Comparison of ENCODE assay signal across 9 mouse cellular contexts in genomic region chr6:119499271-119499670, GRCm38 (mm10). TPM values are rescaled to one million over a fixed set of nuclear protein-coding genes. Genes with fewer than 3 reads are reported as not detected.
DNase-seq lines count a peak whose midpoint lies in the region; ATAC-seq lines count a peak whose summit lies in the region.
"Had no signal": no experiment of that assay in that cellular context is flagged by ENCODE, and none has a peak within 500 bp of the region (broad histone marks: within the 10 kb centered on the region; RNA-seq: fewer than 3 reads in every experiment).

No protein-coding gene starts in this region.

- H3K9me3 ChIP-seq in intestine, embryonic 16.5 days (ENCODE audit: control insufficient read depth, low read length), result no peaks in the 10 kb centered on the region
- H3K9me3 ChIP-seq: liver, embryonic 15.5 days had no signal

- no peaks in the 10 kb centered on the region for H3K36me3 ChIP-seq in intestine, embryonic 16.5 days (ENCODE audit: control insufficient read depth, insufficient read depth, low read length)
- H3K36me3 ChIP-seq: liver, embryonic 15.5 days had no signal

- H3K4me1 ChIP-seq in intestine, embryonic 16.5 days (ENCODE audit: control insufficient read depth, insufficient read depth, low read length), result peaks cover 4% of the 10 kb centered on the region; the same call in 1 of the 2 replicates

- H3K27ac ChIP-seq in intestine, embryonic 16.5 days (ENCODE audit: low read length), result no peak overlapping the region
- H3K27ac ChIP-seq: liver, embryonic 15.5 days had no signal

- H3K4me3 ChIP-seq in intestine, embryonic 16.5 days (ENCODE audit: low read length), result no peak overlapping the region
- H3K4me3 ChIP-seq: liver, embryonic 15.5 days had no signal

- H3K27me3 ChIP-seq in intestine, embryonic 16.5 days (replicated peaks; ENCODE audit: control insufficient read depth, insufficient read depth, low read length), result no peaks in the 10 kb centered on the region
- H3K27me3 ChIP-seq: liver, embryonic 15.5 days had no signal

- WGBS in intestine, embryonic 16.5 days, result 12% methylated on average over 5 of the region's 5 CpGs

- DNase-seq in adrenal gland, postnatal 10 days, result peak; percentile 67
- DNase-seq in adrenal gland, adult 8-10 months, result no peak
- DNase-seq in right cerebral cortex, adult 18-20 months, result peak; percentile 40
- DNase-seq in right cerebral cortex, postnatal 14 days, result no peak
- DNase-seq in layer of hippocampus, postnatal 36 days, result no peak
- no peak for DNase-seq in layer of hippocampus, adult 9-11 months

- ATAC-seq in intestine, embryonic 16.5 days, result peak; percentile 63
- ATAC-seq in megakaryocyte, adult 5-6 weeks (ENCODE audit: poor library complexity, severe bottlenecking), result peak; percentile 51

- H3K4me2 ChIP-seq in intestine, embryonic 16.5 days (ENCODE audit: low read depth, low read length), result no peak overlapping the region
- H3K4me2 ChIP-seq: liver, embryonic 15.5 days had no signal

- H3K9ac ChIP-seq in intestine, embryonic 16.5 days (ENCODE audit: low read depth, low read length), result no peak overlapping the region
- H3K9ac ChIP-seq: liver, embryonic 15.5 days had no signal

RNA-seq across cellular contexts. Expression of gene Fbxl14, which starts 19.8 kb away (rescaled TPM):
- total RNA-seq in adrenal gland, postnatal 10 days (2021), result 10 to 100 TPM; 26.8 to 30.0 TPM
- 10 to 100 TPM; 35.2 to 38.8 (median 36.3) TPM for total RNA-seq in adrenal gland, adult 8-10 months (2022)
- 3.7 and 4.1 TPM in 2 replicates for polyA plus RNA-seq in intestine, embryonic 16.5 days (2015; fragmentation: Nextera tagmentation; extraction: Ambion mirVana)
- 38.4 and 40.4 TPM in 2 replicates for total RNA-seq in megakaryocyte, adult 5-6 weeks (2015)
- 40.1 and 42.2 TPM in 2 replicates for total RNA-seq in megakaryocyte, adult 5-6 weeks (2017)
- total RNA-seq in layer of hippocampus, postnatal 36 days (2021), result 10 to 100 TPM; 31.6 to 33.6 TPM

RNA-seq across cellular contexts. Expression of gene Wnt5b, which starts 44.9 kb away (rescaled TPM):
- 1 to 10 TPM; 3.1 to 3.7 TPM for total RNA-seq in adrenal gland, postnatal 10 days (2021)
- total RNA-seq in adrenal gland, adult 8-10 months (2022), result 1 to 10 TPM; 1.7 to 4.7 (median 3.5) TPM
- 4.0 and 4.8 TPM in 2 replicates for polyA plus RNA-seq in intestine, embryonic 16.5 days (2015; fragmentation: Nextera tagmentation; extraction: Ambion mirVana)
- not detected in 2 replicates for total RNA-seq in megakaryocyte, adult 5-6 weeks (2015)
- not detected in 2 replicates for total RNA-seq in megakaryocyte, adult 5-6 weeks (2017)
- 1 to 10 TPM; 1.7 to 2.2 TPM for total RNA-seq in layer of hippocampus, postnatal 36 days (2021)

Comparison
In these comparisons a context has a peak if more than half of its experiments do, and no peak if none do; other contexts are left out.
1. DNase-seq: peak in adrenal gland, postnatal 10 days (single experiment) and right cerebral cortex, adult 18-20 months (single experiment); none in adrenal gland, adult 8-10 months (single experiment), right cerebral cortex, postnatal 14 days (single experiment), layer of hippocampus, postnatal 36 days (0 of 2) and layer of hippocampus, adult 9-11 months (single experiment).